Mouse (Mus musculus) layer of hippocampus, adult 18-20 months (tissue): ENCODE results near the gene Clec2e. TPM values are rescaled to one million over a fixed set of nuclear protein-coding genes. Genes with fewer than 3 reads are reported as not detected.
"Not testable (repeated sequence)": the region's sequence is repeated elsewhere in the genome, so short reads cannot be mapped to it uniquely, and the experiment has no call there.

Source experiments
- DNase-seq, 2 experiments: peaks; one replicate each; pipeline ENCODE4 v3.0.0; 2022; ENCODE audit warnings: low spot score in 2 of 2
- long read RNA-seq: library from polyadenylated mRNA; stranded (forward); transcript quantifications from one replicate; pipeline ENCODE4 v2.0.0, GENCODE M21; 2021
- total RNA-seq, 2 experiments: library from RNA; stranded (reverse); gene quantifications; 2 replicates each; pipeline ENCODE4 v1.2.3; 2021

The Clec2e gene
- total RNA-seq = not detected
- long read RNA-seq = 0 reads

GRCm38 (mm10) chr6:129100794-129101193, at the start of gene Clec2e:
Gene Clec2e (minus strand): TSS chr6:129100913.
- not testable (repeated sequence) for DNase-seq

- DNase-seq = no peak
These were observed 46.1 kb upstream of the Clec2e start for GRCm38 (mm10) chr6:129146812-129147211.

GRCm38 (mm10) chr6:129132604-129133341, 32.1 kb upstream of the Clec2e start:
- no peak for DNase-seq

- DNase-seq = no peak
These were observed 26.1 kb upstream of the Clec2e start for GRCm38 (mm10) chr6:129126861-129127260.

GRCm38 (mm10) chr6:129124531-129124930, 23.8 kb upstream of the Clec2e start:
- DNase-seq = not testable (repeated sequence)

GRCm38 (mm10) chr6:129116223-129116622, 15.5 kb upstream of the Clec2e start:
- DNase-seq = no peak

GRCm38 (mm10) chr6:129114237-129114636, 13.5 kb upstream of the Clec2e start:
- not testable (repeated sequence) for DNase-seq

GRCm38 (mm10) chr6:129113769-129114168, 13.1 kb upstream of the Clec2e start:
- DNase-seq = no peak

GRCm38 (mm10) chr6:129113030-129113673, 12.4 kb upstream of the Clec2e start:
- DNase-seq = no peak

GRCm38 (mm10) chr6:129112526-129112925, 11.8 kb upstream of the Clec2e start:
- DNase-seq = no peak

GRCm38 (mm10) chr6:129107916-129108315, 7.2 kb upstream of the Clec2e start:
- no peak for DNase-seq

GRCm38 (mm10) chr6:129102858-129103555, 2.3 kb upstream of the Clec2e start:
- DNase-seq = no peak

- DNase-seq = no peak
These were observed 891 bp upstream of the Clec2e start for GRCm38 (mm10) chr6:129101604-129102003.

GRCm38 (mm10) chr6:129097929-129098328, 2.8 kb downstream of the Clec2e start:
- no peak for DNase-seq

- peak in 1 of 2 experiments; percentile 48 for DNase-seq
These were observed 5.5 kb downstream of the Clec2e start for GRCm38 (mm10) chr6:129095166-129095565.

- not testable (repeated sequence) for DNase-seq
These were observed 12.1 kb downstream of the Clec2e start for GRCm38 (mm10) chr6:129088596-129088995.

GRCm38 (mm10) chr6:129088161-129088560, 12.6 kb downstream of the Clec2e start:
- peak in 1 of 2 experiments; percentile 49 for DNase-seq

GRCm38 (mm10) chr6:129086031-129086430, 14.7 kb downstream of the Clec2e start:
- not testable (repeated sequence) for DNase-seq

GRCm38 (mm10) chr6:129085098-129085497, 15.6 kb downstream of the Clec2e start:
- DNase-seq = no peak

GRCm38 (mm10) chr6:129066986-129067385, 33.7 kb downstream of the Clec2e start:
- peak; percentile 8 to 73 for DNase-seq

GRCm38 (mm10) chr6:129066530-129066929, 34.2 kb downstream of the Clec2e start:
- no peak for DNase-seq

- no peak for DNase-seq
These were observed 34.9 kb downstream of the Clec2e start for GRCm38 (mm10) chr6:129065857-129066256.
